Mouse (Mus musculus): Measurements from ENCODE around the gene Chst14. TPM values are rescaled to one million over a fixed set of nuclear protein-coding genes. Genes with fewer than 3 reads are reported as not detected.

Gene Chst14
- polyA plus RNA-seq (2014; fragmentation: Illumina TruSeq; extraction: RNeasy Lipid Tissue Mini Kit (QIAGEN cat#74804)), result 5.5 TPM

DNA sequence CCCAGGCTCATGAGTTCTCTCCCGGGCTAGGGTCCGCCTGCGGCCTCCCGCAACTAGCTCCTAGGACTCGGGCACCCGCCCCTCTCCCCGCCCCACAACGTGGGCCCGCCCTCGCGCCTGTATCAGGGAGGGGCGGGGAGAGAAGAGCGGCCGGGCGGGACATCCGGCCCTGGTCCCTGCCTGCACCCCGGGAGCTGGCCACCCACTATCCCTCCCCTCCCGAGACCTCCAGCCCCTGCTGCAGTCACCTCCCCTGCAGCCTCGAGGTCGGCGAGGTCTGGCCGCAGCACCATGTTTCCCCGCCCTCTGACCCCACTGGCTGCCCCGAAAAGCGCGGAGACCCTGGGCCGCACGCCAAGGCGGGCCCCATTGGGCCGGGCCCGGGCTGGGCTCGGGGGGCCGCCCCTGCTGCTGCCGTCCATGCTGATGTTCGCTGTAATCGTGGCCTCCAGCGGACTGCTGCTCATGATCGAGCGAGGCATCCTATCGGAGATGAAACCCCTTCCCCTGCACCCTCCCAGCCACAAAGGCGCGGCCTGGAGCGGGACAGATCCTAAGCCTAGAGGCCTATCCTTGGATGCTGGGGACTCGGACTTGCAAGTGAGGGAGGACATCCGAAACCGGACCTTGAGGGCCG, at the start of gene Chst14:
Gene Chst14 (plus strand): TSS at position 136 of the 637 bp plus-strand sequence.

DNA sequence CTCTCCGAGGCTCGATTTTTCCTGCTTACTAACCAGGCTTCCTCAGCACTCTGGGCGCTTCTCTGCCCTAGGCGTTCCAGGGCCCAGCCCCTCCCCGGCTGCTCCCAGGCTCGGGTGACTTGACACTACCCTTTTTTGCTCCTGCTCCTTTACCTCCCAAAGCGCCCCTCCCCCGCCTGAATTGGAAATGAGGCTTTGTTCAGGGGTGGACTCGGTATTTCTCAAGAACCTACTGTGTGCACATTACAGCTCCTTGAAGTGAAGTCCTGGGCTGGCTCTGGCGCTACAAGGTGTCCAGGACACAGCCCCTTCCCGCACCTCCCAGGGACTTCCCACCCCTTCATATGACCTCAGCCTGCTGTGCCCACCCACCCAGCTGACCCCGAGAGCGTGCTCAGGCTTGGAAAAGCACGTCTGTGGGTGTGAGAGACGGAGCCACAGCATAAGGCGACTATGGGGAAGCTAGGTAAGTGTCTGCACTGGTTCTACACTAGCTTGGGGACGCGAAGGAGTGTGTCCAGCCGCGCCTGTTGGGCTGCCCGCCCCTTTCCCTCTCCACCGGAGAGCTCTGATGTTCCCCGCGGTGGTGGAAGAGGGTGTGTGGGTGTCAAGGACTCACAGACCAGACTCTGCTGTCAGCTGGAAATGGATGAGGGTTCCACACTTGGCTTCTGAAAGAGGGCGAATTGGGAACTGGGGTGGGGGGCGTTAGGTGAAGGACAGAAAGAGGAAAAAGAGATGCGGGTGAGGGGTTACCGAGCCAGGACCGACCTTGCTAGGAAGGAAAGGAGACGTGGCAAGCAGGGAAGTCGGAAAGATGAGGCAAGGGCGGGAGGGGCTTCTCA, 26.1 kb upstream of the Chst14 start, which contains the start of gene Bahd1:
Gene Bahd1 (plus strand): TSS at position 397 of the 845 bp plus-strand sequence.

Other genes starting within 250 kb of the Chst14 start
- 4.7 TPM for gene Ankrd63, start 222.5 kb upstream of the Chst14 start, polyA plus RNA-seq (2014; fragmentation: Illumina TruSeq; extraction: RNeasy Lipid Tissue Mini Kit (QIAGEN cat#74804))
- gene Plcb2, start 198.1 kb upstream of the Chst14 start, polyA plus RNA-seq (2014; fragmentation: Illumina TruSeq; extraction: RNeasy Lipid Tissue Mini Kit (QIAGEN cat#74804)), result 0.34 TPM
- 24.0 TPM for gene Inafm2, start 180.7 kb upstream of the Chst14 start, polyA plus RNA-seq (2014; fragmentation: Illumina TruSeq; extraction: RNeasy Lipid Tissue Mini Kit (QIAGEN cat#74804))
- 1.3 TPM for gene Ccdc9b, start 163.8 kb upstream of the Chst14 start, polyA plus RNA-seq (2014; fragmentation: Illumina TruSeq; extraction: RNeasy Lipid Tissue Mini Kit (QIAGEN cat#74804))
- gene Phgr1, start 153.7 kb upstream of the Chst14 start, polyA plus RNA-seq (2014; fragmentation: Illumina TruSeq; extraction: RNeasy Lipid Tissue Mini Kit (QIAGEN cat#74804)), result not detected
- 0.06 TPM for gene Disp2, start 146.8 kb upstream of the Chst14 start, polyA plus RNA-seq (2014; fragmentation: Illumina TruSeq; extraction: RNeasy Lipid Tissue Mini Kit (QIAGEN cat#74804))
- gene Knstrn, start 112.5 kb upstream of the Chst14 start, polyA plus RNA-seq (2014; fragmentation: Illumina TruSeq; extraction: RNeasy Lipid Tissue Mini Kit (QIAGEN cat#74804)), result 21.7 TPM
- gene Ivd, start 64.5 kb upstream of the Chst14 start, polyA plus RNA-seq (2014; fragmentation: Illumina TruSeq; extraction: RNeasy Lipid Tissue Mini Kit (QIAGEN cat#74804)), result 20.1 TPM
- gene Bahd1, start 26.1 kb upstream of the Chst14 start, polyA plus RNA-seq (2014; fragmentation: Illumina TruSeq; extraction: RNeasy Lipid Tissue Mini Kit (QIAGEN cat#74804)), result 5.0 TPM
- gene Ccdc32, start 102.9 kb downstream of the Chst14 start, polyA plus RNA-seq (2014; fragmentation: Illumina TruSeq; extraction: RNeasy Lipid Tissue Mini Kit (QIAGEN cat#74804)), result 11.1 TPM
- 4.7 TPM for gene Rpusd2, start 108.3 kb downstream of the Chst14 start, polyA plus RNA-seq (2014; fragmentation: Illumina TruSeq; extraction: RNeasy Lipid Tissue Mini Kit (QIAGEN cat#74804))
- 29.7 TPM for gene Knl1, start 120.6 kb downstream of the Chst14 start, polyA plus RNA-seq (2014; fragmentation: Illumina TruSeq; extraction: RNeasy Lipid Tissue Mini Kit (QIAGEN cat#74804))
- 13.3 TPM for gene Rad51, start 186.3 kb downstream of the Chst14 start, polyA plus RNA-seq (2014; fragmentation: Illumina TruSeq; extraction: RNeasy Lipid Tissue Mini Kit (QIAGEN cat#74804))
- 18.4 TPM for gene Rmdn3, start 230.5 kb downstream of the Chst14 start, polyA plus RNA-seq (2014; fragmentation: Illumina TruSeq; extraction: RNeasy Lipid Tissue Mini Kit (QIAGEN cat#74804))
- gene Gchfr, start 241.3 kb downstream of the Chst14 start, polyA plus RNA-seq (2014; fragmentation: Illumina TruSeq; extraction: RNeasy Lipid Tissue Mini Kit (QIAGEN cat#74804)), result not detected
- gene Gm14137, start 248.0 kb downstream of the Chst14 start, polyA plus RNA-seq (2014; fragmentation: Illumina TruSeq; extraction: RNeasy Lipid Tissue Mini Kit (QIAGEN cat#74804)), result not detected